Mouse (Mus musculus): Measurements from ENCODE around the gene Atf7ip.

DNA sequence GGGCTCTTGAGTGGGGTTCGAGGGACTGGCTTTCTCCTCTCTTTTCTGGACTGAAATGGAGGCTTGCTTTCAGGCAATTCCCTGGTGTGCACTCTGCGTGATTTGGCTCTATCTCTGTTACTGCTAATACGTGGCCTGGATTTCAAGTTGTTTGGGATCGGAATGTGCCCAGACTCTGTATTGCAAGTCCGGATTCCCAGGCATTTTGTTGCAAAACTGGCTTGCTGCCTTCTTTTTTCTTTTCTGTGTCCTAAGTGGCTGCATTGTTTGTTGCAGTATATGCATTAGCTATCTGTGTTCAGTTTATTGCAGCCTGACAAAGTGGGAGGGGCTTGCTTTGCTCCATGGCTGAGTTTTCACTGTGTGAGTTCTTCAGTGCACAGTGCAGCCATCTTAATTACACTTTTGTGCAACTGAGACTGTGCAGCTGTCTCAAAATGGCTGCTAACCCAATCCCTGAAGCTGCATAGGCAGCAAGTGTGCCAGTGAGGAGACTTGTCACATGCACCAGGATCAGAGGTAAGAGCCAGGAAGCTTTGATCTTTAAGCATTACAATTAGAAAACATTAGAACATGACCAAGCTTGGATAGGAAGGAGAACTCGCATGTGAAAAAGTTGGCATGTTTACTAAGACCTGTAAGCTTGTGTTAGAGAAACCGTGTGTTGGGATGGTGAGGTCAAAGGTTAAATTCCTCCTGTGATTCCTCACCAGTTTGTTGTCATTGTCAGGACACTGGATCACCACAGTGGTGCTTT, 26.7 kb downstream of the Atf7ip start:
- TF ChIP-seq POLR2A (IDR thresholded peaks at IDR 0.05; ENCODE audit: borderline replicate concordance, low read depth, low read length): no peak
- TF ChIP-seq CTCF (IDR thresholded peaks at IDR 0.05; ENCODE audit: low read depth, low read length): no peak

Measured in bone marrow macrophage, adult 2 months (primary cell).